Mouse (Mus musculus) midbrain, embryonic 14.5 days (tissue): ENCODE measurements around the gene Gm10647. TPM values are rescaled to one million over a fixed set of nuclear protein-coding genes. Genes with fewer than 3 reads are reported as not detected.
"Not testable (repeated sequence)": the region's sequence is repeated elsewhere in the genome, so short reads cannot be mapped to it uniquely, and the experiment has no call there.

Source experiments
- ATAC-seq: fragments of 200-750 bp; cut with Nextera tagmentation; 2 replicates; pipeline ENCODE4 v1.8.0; 2017; ENCODE audit warnings: moderate number of reproducible peaks, moderate library complexity; ENCODE audit not compliant: low FRiP score, low TSS enrichment
- DNase-seq: peaks from one replicate; pipeline ENCODE4 v3.0.0-alpha.2; 2015
- H3K27ac ChIP-seq: fragments of 300-500 bp; sonication (generic); replicated peaks from 2 replicates; pipeline ENCODE4 v1.5.1; 2014; ENCODE audit warnings: mild to moderate bottlenecking, low read depth, low read length, moderate library complexity
- H3K27me3 ChIP-seq: fragments of 300-500 bp; sonication (generic); 2 replicates; pipeline ENCODE4 v1.6.1; 2014; ENCODE audit warnings: low read length, control low read depth, mixed read lengths; ENCODE audit not compliant: control insufficient read depth, insufficient read depth
- H3K36me3 ChIP-seq: fragments of 300-500 bp; sonication (generic); 2 replicates; pipeline ENCODE4 v1.6.1; 2014; ENCODE audit warnings: low read length, control low read depth; ENCODE audit not compliant: control insufficient read depth, insufficient read depth
- H3K4me1 ChIP-seq: fragments of 300-500 bp; sonication (generic); 2 replicates; pipeline ENCODE4 v1.6.1; 2014; ENCODE audit warnings: mild to moderate bottlenecking, antibody characterized with exemption, low read length, control low read depth; ENCODE audit not compliant: control insufficient read depth, insufficient read depth
- H3K4me2 ChIP-seq: fragments of 300-500 bp; sonication (generic); 2 replicates; pipeline ENCODE4 v1.6.1; 2014; ENCODE audit warnings: mild to moderate bottlenecking, low read length, moderate library complexity
- H3K4me3 ChIP-seq: fragments of 300-500 bp; sonication (generic); replicated peaks from 2 replicates; pipeline ENCODE4 v1.5.1; 2014; ENCODE audit warnings: low read depth, low read length
- H3K9ac ChIP-seq: fragments of 300-500 bp; sonication (generic); replicated peaks from 2 replicates; pipeline ENCODE4 v1.6.1; 2014; ENCODE audit warnings: mild to moderate bottlenecking, low read length, moderate library complexity
- H3K9me3 ChIP-seq: fragments of 300-500 bp; sonication (generic); 2 replicates; pipeline ENCODE4 v1.6.1; 2016; ENCODE audit warnings: low read length, control low read depth, mixed read lengths; ENCODE audit not compliant: control insufficient read depth
- WGBS: fragments of 180-500 bp; shearing (Covaris S2); extraction: QIAGEN DNeasy Blood & Tissue Kit; methylation state at CpG from one replicate; pipeline ENCODE4 v1.1.7; 2014; 5-methylcytosine and 5-hydroxymethylcytosine counted together
- polyA plus RNA-seq: library from polyadenylated mRNA; unstranded; fragments of >200 nt; fragmentation: Nextera tagmentation; extraction: Ambion mirVana; gene quantifications from 2 replicates; pipeline ENCODE4 v1.2.1, GENCODE M21; 2014

Gm10647 gene
- polyA plus RNA-seq = 0.11 and 0.16 TPM in 2 replicates

- WGBS = 84% methylated on average over 5 of the region's 5 CpGs
- Histone ChIP-seq H3K4me1 (peaks cover 6% of the 10 kb centered on the region; the same call in 1 of the 2 replicates), H3K4me3 (peak within 1 kb of the TSS; percentile 68), H3K9me3 (no peaks in the 10 kb centered on the region), H3K27ac (peak within 1 kb of the TSS; percentile 88), H3K27me3 (no peaks in the 10 kb centered on the region), H3K4me2 (peak within 1 kb of the TSS; percentile 68), H3K9ac (peak within 1 kb of the TSS; percentile 87), H3K36me3 (no peaks in the 10 kb centered on the region)
- DNase-seq (no peak), ATAC-seq (no peak)
Measured at GRCm38 (mm10) chr9:66796739-66797138, at the start of gene Gm10647. Gene Gm10647 (plus strand): TSS chr9:66797039.

GRCm38 (mm10) chr9:66748390-66748789 is 48.4 kb upstream of the Gm10647 start:
- no peaks in the 10 kb centered on the region for H3K9me3 ChIP-seq
- WGBS = 89% methylated on average over 15 of the region's 15 CpGs
- H3K27ac ChIP-seq = no peak overlapping the region
- DNase-seq (no peak), ATAC-seq (no peak)
- H3K4me2 ChIP-seq = no peak overlapping the region
- H3K4me3 ChIP-seq = no peak overlapping the region
- no peak overlapping the region for H3K9ac ChIP-seq
- H3K36me3 ChIP-seq = no peaks in the 10 kb centered on the region
- no peaks in the 10 kb centered on the region for H3K27me3 ChIP-seq
- H3K4me1 ChIP-seq = no peaks in the 10 kb centered on the region

GRCm38 (mm10) chr9:66752849-66753248 is 44.0 kb upstream of the Gm10647 start:
- H3K4me2 ChIP-seq = no peak overlapping the region
- H3K36me3 ChIP-seq = no peaks in the 10 kb centered on the region
- H3K27ac ChIP-seq = no peak overlapping the region
- 74% methylated on average over 6 of the region's 6 CpGs for WGBS
- DNase-seq = no peak
- no peaks in the 10 kb centered on the region for H3K4me1 ChIP-seq
- H3K27me3 ChIP-seq = no peaks in the 10 kb centered on the region
- no peaks in the 10 kb centered on the region for H3K9me3 ChIP-seq
- ATAC-seq = no peak
- H3K4me3 ChIP-seq = no peak overlapping the region
- no peak overlapping the region for H3K9ac ChIP-seq

GRCm38 (mm10) chr9:66760991-66761390 is 35.8 kb upstream of the Gm10647 start:
- H3K27me3 ChIP-seq = no peaks in the 10 kb centered on the region
- no peak overlapping the region for H3K4me2 ChIP-seq
- H3K9ac ChIP-seq = no peak overlapping the region
- no peaks in the 10 kb centered on the region for H3K4me1 ChIP-seq
- no peaks in the 10 kb centered on the region for H3K9me3 ChIP-seq
- WGBS = 81% methylated on average over 1 of the region's 1 CpGs
- no peaks in the 10 kb centered on the region for H3K36me3 ChIP-seq
- H3K27ac ChIP-seq = no peak overlapping the region
- H3K4me3 ChIP-seq = no peak overlapping the region
- DNase-seq = no peak
- ATAC-seq = no peak

GRCm38 (mm10) chr9:66768721-66769120 is 28.1 kb upstream of the Gm10647 start:
- Histone ChIP-seq H3K27ac (no peak overlapping the region), H3K36me3 (no peaks in the 10 kb centered on the region), H3K4me3 (no peak overlapping the region), H3K27me3 (no peaks in the 10 kb centered on the region), H3K4me1 (no peaks in the 10 kb centered on the region), H3K4me2 (no peak overlapping the region), H3K9me3 (no peaks in the 10 kb centered on the region), H3K9ac (no peak overlapping the region)
- DNase-seq = no peak
- WGBS = 94% methylated on average over 1 of the region's 1 CpGs
- ATAC-seq = no peak

GRCm38 (mm10) chr9:66769275-66769674 is 27.6 kb upstream of the Gm10647 start:
- ATAC-seq (no peak), DNase-seq (no peak)
- Histone ChIP-seq H3K27me3 (no peaks in the 10 kb centered on the region), H3K4me1 (no peaks in the 10 kb centered on the region), H3K36me3 (no peaks in the 10 kb centered on the region), H3K4me3 (no peak overlapping the region), H3K4me2 (no peak overlapping the region), H3K9ac (no peak overlapping the region), H3K9me3 (no peaks in the 10 kb centered on the region), H3K27ac (no peak overlapping the region)
- 93% methylated on average over 3 of the region's 3 CpGs for WGBS

- Histone ChIP-seq H3K9me3 (no peaks in the 10 kb centered on the region), H3K27me3 (no peaks in the 10 kb centered on the region), H3K27ac (no peak overlapping the region), H3K9ac (no peak overlapping the region), H3K4me1 (no peaks in the 10 kb centered on the region), H3K36me3 (no peaks in the 10 kb centered on the region), H3K4me3 (no peak overlapping the region), H3K4me2 (no peak overlapping the region)
- no peak for ATAC-seq
- DNase-seq = no peak
Measured at GRCm38 (mm10) chr9:66770701-66771100, 26.1 kb upstream of the Gm10647 start.

GRCm38 (mm10) chr9:66784552-66784951 is 12.3 kb upstream of the Gm10647 start:
- not testable (repeated sequence) for DNase-seq, ATAC-seq, H3K4me3 ChIP-seq, H3K9me3 ChIP-seq, H3K27ac ChIP-seq, H3K9ac ChIP-seq, H3K4me2 ChIP-seq, H3K27me3 ChIP-seq, H3K4me1 ChIP-seq
- H3K36me3 ChIP-seq = 0 out of 2 replicates have a peak, but pooled peaks cover 11% of the 10 kb centered on the region
- WGBS = no CpG with 5 or more reads among the region's 3 CpGs

- Histone ChIP-seq H3K9me3 (no peaks in the 10 kb centered on the region), H3K9ac (no peak overlapping the region), H3K4me1 (no peaks in the 10 kb centered on the region), H3K36me3 (peaks cover 11% of the 10 kb centered on the region), H3K27ac (no peak overlapping the region), H3K4me2 (no peak overlapping the region), H3K27me3 (no peaks in the 10 kb centered on the region), H3K4me3 (no peak overlapping the region)
- DNase-seq = peak; percentile 87
- ATAC-seq = no peak
- 7% methylated on average over 2 of the region's 2 CpGs for WGBS
Measured at GRCm38 (mm10) chr9:66787821-66788220, 9.0 kb upstream of the Gm10647 start.
